Mouse (Mus musculus) natural killer cell, adult 2 months (primary cell): Measurements from ENCODE around the gene C2cd5.

Source experiments
- DNase-seq, 2 experiments: peaks; one replicate each; pipeline ENCODE4 v3.0.0; 2022; ENCODE audit warnings: low spot score in 2 of 2

C2cd5 gene

DNA sequence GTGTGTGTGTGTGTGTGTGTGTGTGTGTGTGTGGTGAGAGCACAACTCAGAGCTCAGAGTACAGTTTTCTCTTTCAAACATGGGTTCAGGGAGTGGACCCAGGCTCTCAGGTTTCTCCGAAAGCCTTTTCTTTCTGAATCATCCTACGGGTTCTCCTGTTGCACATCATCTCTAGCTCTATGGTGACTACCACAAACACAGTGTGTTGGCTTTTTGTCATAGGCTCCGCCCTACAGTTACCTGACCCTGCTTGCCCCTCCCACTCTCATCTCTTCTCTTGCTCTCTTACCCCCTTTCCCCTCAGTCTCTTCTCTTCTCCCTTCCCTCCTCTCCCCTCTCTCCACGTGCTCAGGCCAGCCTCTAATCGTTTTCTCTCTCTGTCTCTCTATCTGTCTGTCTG is 15.6 kb upstream of the C2cd5 start:
- DNase-seq, result peak in 1 of 2 experiments; percentile 13

DNA sequence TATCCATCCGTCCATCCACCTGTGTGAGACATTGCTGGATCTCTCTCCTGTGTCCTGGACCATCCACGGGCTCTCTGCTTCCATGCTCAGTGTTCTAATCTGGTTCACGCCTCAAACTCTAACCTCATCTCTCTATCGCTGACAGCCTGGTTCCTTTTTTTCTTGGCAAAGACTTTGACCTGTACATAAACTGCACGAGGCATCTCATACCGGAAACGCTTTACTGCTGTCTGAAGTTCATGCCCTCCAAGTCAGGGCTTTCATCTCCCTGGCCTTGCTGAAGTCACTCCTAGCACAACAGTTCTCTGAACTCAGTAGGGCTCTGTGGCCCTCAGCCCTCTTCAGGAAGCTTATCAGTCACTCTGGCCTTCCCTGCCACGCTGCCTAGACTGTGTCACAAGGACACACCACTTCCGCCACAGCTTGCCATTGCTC is 15.1 kb upstream of the C2cd5 start:
- peak; percentile 54 to 60 for DNase-seq

- DNase-seq, result peak; percentile 41 to 64
Measured at GRCm38 (mm10) chr6:143114556-143114955, 14.6 kb upstream of the C2cd5 start.

GRCm38 (mm10) chr6:143110371-143110770 is 10.4 kb upstream of the C2cd5 start:
- DNase-seq, result no peak

DNA sequence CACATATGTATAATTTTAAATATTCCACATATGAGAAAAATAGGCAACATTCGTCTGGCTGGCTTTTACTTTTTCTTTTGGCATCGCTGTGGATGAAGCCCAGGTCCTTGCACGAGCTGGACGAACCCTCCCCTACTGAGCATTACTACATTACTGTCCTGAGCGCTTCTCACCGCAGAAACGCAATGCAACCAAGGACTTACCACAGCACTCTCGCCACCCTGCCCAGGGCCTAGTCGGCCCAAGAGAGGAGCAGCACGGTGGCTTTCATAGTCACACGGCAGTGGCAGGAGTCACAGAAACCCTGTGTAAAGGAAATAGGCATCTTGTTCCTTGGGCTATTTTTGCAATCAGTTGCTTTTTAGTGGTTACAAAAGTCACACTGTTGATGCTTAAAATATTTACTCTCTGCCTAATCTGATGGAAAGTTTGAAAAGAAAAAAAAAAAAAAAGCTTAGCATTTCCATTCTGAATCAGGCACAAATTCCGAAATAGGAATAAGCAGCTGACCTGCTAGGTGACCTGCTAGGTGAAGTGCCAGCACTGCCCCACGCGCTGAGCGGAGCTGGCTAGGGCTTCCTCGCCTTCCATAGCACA is 9.8 kb upstream of the C2cd5 start:
- peak in 1 of 2 experiments; percentile 5 for DNase-seq

DNA sequence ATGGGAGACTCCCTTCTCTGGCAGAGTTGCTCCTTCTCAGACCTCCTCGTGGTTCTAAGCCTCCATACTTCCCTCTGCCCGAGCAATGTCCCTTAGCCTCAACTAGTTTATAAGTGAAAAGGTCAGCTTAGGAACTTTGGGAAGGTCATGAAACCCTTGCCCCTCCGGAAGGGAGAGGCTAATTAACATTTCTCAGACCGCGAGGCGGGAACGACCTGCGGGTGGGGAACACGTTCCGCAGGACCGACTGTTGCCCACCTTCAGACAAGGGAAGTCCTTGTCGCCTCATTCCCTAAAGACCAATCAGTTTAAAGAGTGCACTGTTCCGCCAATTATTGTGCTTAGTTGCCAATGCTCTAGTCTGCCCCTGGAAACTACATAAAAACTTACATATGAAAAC is 8.1 kb upstream of the C2cd5 start:
- DNase-seq, result no peak

GRCm38 (mm10) chr6:143107611-143108010 is 7.7 kb upstream of the C2cd5 start:
- no peak for DNase-seq

- no peak for DNase-seq
Measured at GRCm38 (mm10) chr6:143105766-143106165, 5.8 kb upstream of the C2cd5 start.

GRCm38 (mm10) chr6:143103981-143104680 is 4.2 kb upstream of the C2cd5 start:
- peak in 1 of 2 experiments; percentile 9 for DNase-seq

DNA sequence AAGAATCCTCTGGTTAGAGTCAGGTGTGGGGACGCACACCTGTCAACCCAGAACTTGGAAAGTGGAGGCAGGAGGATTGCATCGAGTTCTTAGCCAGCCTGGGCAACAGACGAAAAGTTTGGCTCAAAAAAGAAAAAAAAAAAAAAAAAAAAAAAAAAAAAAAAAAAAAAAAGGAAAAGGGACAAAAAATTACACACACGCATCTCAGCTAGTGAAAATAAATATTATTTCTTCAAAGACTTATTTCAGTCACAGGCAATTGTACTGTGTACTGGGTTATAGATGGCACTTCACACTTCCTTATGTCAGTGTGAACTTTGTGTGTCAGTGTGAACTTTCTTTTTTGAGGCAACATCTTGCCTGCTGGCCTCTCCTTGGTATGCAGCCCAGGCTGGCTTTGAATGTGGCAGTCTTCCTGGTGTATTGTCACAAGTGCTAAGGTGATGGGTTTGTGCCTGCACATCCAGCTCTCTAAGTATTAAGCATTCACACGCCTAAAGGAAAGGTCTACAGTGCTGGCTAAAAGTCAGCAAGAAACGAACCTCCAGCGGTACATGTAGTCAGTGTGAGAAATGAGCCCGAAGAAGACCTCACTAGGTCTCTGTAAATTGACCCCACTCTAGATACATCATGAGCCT is 656 bp upstream of the C2cd5 start:
- peak in 1 of 2 experiments; percentile 6 for DNase-seq

- peak; percentile 63 to 67 for DNase-seq
Measured at GRCm38 (mm10) chr6:143099281-143099680, 660 bp downstream of the C2cd5 start.

GRCm38 (mm10) chr6:143095126-143095525 is 4.8 kb downstream of the C2cd5 start:
- no peak for DNase-seq

- no peak for DNase-seq
Measured at GRCm38 (mm10) chr6:143092856-143093255, 7.1 kb downstream of the C2cd5 start.

- DNase-seq, result no peak
Measured at GRCm38 (mm10) chr6:143091076-143091475, 8.9 kb downstream of the C2cd5 start.

DNA sequence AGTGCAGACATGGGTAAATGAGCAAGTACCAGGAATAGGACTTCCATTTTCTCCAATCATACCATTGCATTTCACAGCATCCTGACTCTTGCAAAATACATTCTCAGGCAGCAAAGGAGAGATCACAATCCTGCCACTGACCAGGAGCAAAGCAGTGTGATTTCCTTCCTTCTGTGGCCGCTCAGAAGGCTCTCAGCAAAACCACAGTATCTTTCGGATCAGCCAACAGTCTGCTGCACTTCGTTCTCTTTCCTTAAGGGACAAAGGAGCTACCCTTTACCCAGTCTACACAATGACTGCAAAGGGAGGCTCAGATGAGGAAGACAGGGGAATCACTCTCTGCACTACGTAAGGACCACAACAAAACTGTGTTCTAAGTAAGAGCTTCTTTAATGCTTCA is 12.6 kb downstream of the C2cd5 start:
- DNase-seq, result no peak

DNA sequence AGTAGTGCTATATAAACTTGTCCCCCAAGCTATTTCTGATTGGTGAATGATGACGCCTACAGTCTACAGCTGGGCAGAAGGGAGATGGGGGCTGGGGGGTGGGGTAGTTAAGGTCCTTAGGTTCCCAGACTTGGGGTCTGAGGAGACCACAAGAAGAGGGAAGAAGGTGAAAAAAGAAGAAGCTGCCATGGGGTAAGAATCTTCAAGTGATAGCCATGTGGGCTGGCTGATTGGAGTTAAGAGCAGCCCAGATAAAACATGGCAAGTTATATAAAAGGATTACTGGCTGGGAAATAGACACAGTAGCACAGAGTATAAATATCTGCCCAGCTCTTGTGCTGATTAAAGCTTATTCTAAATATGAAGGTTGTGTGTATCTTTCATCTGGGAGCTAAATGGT is 14.0 kb downstream of the C2cd5 start:
- DNase-seq, result no peak

GRCm38 (mm10) chr6:143084314-143085025 is 15.5 kb downstream of the C2cd5 start:
- DNase-seq, result no peak

- no peak for DNase-seq
Measured at GRCm38 (mm10) chr6:143081479-143082106, 18.3 kb downstream of the C2cd5 start.

- no peak for DNase-seq
Measured at GRCm38 (mm10) chr6:143080774-143081173, 19.2 kb downstream of the C2cd5 start.

DNA sequence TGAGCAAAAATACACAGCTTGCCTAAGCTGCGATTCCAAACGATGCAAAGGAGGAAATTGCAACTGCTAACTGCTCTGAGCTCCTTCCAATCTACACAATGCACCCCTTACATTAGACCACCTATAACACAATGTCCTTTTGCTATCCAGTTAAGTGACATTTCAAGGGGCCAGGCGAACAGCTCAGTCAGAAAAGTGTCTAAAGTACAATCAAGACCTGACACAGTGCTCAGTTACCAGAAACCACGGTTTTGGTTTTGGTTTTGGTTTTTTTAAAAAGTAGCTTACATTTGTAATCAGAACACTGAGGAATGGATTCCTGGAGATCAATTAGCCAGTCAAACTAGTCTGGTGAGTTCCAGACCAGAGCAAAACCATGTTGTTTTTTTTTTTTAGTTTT is 20.8 kb downstream of the C2cd5 start:
- DNase-seq, result no peak

GRCm38 (mm10) chr6:143076461-143076860 is 23.5 kb downstream of the C2cd5 start:
- no peak for DNase-seq

DNA sequence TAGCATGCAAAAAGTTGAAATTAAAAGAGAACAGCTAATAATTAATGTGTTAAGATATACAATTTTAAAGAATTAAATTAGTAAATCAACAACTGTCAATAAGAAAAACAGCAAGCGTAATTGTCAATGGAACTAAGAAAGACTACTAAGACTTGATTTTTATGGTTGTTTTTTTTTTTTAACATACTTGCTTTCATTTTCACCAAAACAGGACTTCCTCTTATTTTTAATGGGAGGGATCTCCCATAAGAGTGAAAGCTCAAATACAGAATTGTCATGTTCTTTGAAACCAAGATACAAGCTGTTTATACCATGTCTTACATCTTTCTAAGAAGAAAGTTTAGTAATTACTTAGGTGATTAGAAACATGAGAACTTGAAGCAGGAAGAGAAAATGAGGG is 26.0 kb downstream of the C2cd5 start:
- DNase-seq, result no peak
